Mouse (Mus musculus) liver, postnatal 0 days (tissue): ENCODE data around the gene Fto.

ENCODE experiments used
- CTCF ChIP-seq: sonication (generic); IDR thresholded peaks from 2 replicates; pipeline ENCODE4 v1.5.1; 2016; ENCODE audit warnings: antibody characterized with exemption, low read depth
- EP300 ChIP-seq: IDR thresholded peaks from 2 replicates; pipeline ENCODE4 v1.6.1; 2016; ENCODE audit warnings: antibody characterized with exemption, low read depth, mild to moderate bottlenecking

DNA sequence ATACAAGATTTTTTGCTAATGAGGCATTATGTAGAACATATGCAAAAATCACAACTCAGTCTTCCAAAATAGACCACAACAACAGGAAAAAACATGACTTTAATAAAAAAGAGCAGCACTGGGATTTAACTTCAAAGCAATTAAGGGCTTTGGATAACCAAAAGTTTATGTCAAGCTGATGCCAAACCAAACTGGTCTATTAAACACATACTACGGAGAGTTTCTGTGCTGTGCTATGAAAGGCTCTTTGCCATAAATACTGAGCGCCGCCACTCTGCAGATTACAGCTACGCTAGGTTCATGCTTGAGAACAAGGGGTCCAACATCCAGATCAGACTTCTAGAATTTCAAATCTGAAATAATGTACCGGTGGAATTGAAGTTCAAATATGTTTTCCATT lies 17.5 kb upstream of the Fto start:
- TF ChIP-seq CTCF, result no peak
- no peak for TF ChIP-seq EP300
